Mouse (Mus musculus): ENCODE results near the gene Gbp4.
"Not testable (repeated sequence)": the region's sequence is repeated elsewhere in the genome, so short reads cannot be mapped to it uniquely, and the experiment has no call there.

DNA sequence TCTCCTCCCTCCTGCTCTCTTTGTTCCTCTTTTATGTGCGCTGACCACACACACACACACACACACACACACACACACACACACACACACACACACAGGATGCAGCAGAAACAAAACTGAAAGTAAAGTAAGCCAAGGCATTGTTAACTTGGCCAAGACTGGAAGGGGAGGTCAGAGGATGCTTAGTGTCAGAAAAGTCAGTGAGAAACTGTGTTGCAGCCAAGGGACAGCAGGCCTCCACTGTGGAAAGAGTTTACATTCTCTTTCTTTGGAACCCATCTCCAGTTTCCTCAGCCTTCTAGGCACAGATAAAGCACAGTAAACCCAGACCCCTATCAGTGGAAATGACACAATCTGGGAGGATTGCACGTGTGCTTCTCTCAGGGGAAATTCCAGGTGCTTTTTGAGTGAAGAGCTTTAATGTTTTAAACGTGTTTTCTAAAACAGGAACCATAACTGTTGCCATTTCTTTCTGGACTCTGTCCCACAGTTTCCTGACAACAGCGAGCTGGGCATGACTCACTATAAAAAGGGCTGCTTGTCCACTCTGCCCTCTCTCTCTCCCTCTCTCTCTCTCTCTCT lies 29.0 kb downstream of the Gbp4 start:
- not testable (repeated sequence) for TF ChIP-seq CTCF (conservative IDR thresholded peaks at IDR 0.05; ENCODE audit: low read length); POU5F1 (IDR thresholded peaks at IDR 0.05; ENCODE audit: borderline replicate concordance, low read length); NANOG (IDR thresholded peaks at IDR 0.05; ENCODE audit: borderline replicate concordance, low read length)

Data from E14TG2a.4 (cell line).